Mouse (Mus musculus): Measurements from ENCODE around the gene Ino80d. TPM values are rescaled to one million over a fixed set of nuclear protein-coding genes. Genes with fewer than 3 reads are reported as not detected.
A peak's percentile ranks its signal among the peaks of the same experiment; 100 is the strongest.

Ino80d gene
- total RNA-seq, 2 experiments from 2014 or later = 26.8 to 27.9 TPM

DNA sequence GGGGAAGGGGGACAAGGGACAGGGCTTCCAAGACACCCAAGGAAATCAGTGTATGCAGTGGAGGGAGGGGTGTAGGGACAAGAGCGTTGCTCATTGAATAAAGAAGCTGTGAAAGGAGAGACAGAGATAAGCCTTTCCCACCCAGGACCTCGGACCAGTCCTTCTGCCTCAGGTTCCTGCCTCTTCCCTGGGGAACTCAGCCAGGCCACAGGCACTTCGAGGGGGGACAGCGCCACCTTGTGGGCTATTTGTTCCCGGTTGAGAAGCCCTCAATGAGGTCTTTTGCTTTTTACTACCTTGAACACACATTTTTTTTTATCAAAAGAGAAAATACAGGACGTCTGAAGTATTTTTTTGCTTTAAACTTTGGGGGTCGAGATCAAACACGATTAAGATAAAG lies 185.0 kb downstream of the Ino80d start:
- DNase-seq (ENCODE audit: low spot score in 2 of 2) = peak; percentile 92

DNA sequence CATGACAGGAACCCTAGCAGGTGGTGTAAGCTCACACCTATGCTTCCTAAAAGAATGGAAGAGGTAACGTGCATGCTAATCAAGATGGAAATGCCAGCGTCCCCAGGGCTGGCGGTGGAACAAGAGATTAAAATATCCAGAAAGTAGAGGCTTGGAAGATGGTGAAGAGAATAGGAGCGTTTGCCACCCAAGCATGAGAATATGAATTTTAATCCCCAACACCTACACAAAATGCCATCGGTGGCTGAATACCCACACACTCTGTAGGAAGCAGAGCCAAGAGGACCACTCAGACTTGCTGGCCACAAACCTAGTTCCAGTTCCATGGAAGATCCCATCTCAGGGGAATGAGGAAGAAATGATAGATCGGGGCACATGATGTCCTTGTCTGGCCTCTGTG lies 195.2 kb downstream of the Ino80d start:
- DNase-seq (ENCODE audit: low spot score in 2 of 2) = no peak

DNA sequence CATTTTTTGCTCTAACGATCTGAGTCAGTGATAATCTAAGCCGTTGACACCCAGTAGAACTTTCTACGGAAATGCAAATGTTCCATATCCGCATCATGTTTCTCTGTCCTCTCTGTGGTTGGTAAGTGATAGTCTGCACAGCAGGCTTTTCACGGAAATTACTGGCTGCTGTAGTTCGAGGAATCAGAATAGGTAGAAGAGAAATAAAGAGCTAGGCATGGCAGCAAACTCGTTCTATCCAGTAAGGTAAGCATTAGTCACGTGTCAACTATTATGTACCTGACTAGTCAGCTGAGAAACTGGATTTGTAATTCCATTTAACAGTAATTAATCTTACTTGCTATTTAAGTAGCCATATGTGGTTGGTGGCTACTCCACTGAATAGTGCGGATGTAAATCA lies 197.9 kb downstream of the Ino80d start:
- DNase-seq (ENCODE audit: low spot score in 2 of 2) = no peak

GRCm38 (mm10) chr1:62914495-62914894 lies 200.0 kb downstream of the Ino80d start:
- no peak for DNase-seq (ENCODE audit: low spot score in 2 of 2)

- DNase-seq (ENCODE audit: low spot score in 2 of 2) = no peak
Observed at GRCm38 (mm10) chr1:62911426-62911825, 203.0 kb downstream of the Ino80d start.

DNA sequence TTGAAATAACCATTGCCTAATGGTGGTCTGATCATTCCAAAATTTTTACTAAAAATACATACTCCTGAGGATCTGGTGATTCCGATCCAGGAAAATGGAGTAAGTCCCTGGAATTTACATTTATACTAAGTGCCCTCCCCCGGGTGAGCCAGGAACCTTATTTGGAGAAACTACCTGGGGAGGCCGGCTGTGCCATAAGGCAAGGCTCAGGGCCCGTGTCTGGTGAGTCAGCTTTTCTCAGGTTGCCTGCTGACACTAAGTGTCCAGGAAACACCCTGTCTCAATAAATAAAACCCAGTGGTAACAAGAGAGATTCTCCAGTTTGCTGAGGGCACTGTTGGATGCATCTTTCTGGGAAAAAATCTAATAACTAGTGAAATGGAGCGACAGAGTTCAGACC lies 205.3 kb downstream of the Ino80d start:
- no peak for DNase-seq (ENCODE audit: low spot score in 2 of 2)

GRCm38 (mm10) chr1:62908508-62908907 lies 206.0 kb downstream of the Ino80d start:
- peak; percentile 51 to 60 for DNase-seq (ENCODE audit: low spot score in 2 of 2)

Small RNA genes lying within 50 kb of the gene (microRNA-seq; reads per million reads assigned to microRNA genes)
- gene Gm24557 (0 reads per million in 2 experiments), gene Gm44468 (0 reads per million in 2 experiments)

Other genes with a start within 250 kb of the Ino80d start
- 100 to 1,000 TPM; 532 to 585 TPM for gene Eef1b2, start 62.2 kb upstream of the Ino80d start, total RNA-seq (2021)
- gene Ndufs1, start 62.2 kb upstream of the Ino80d start, total RNA-seq (2021) = 100 to 1,000 TPM; 145 to 148 TPM
- gene Gpr1, start 99.9 kb upstream of the Ino80d start, total RNA-seq (2021) = under 1 TPM; 0.30 to 0.56 TPM
- 10 to 100 TPM; 22.1 to 25.8 TPM for gene Zdbf2, start 158.6 kb upstream of the Ino80d start, total RNA-seq (2021)